Mouse (Mus musculus): ENCODE results near the gene Scarb1. TPM values are rescaled to one million over a fixed set of nuclear protein-coding genes. Genes with fewer than 3 reads are reported as not detected.

Scarb1 gene
- polyA plus RNA-seq, 1 experiment from 2014 or later, result 26.4 TPM

DNA sequence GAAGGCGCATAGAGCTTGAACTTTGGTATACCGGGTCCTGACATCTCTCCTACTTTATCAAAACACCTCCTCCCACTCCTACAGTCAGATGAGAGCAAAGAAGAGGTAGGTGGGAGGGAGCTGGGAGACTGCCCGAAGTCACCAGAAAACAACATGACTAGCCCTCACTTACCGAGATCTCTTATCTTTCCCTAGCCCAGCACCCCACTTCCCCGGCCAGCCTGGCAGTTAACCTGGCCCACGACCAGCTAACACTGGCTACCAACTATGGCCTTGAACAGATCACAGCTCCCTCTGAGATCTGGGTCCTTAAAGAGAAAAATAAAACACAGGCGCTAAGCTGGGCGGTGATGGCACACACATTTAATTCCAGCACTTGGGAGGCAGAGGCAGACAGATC is 14.5 kb downstream of the Scarb1 start:
- Histone ChIP-seq H3K36me3 (ENCODE audit: poor library complexity, severe bottlenecking) (0 out of 2 replicates have a peak, but pooled peaks cover 5% of the 10 kb centered on the region), H3K27me3 (no peaks in the 10 kb centered on the region), H3K27ac (no peak overlapping the region), H3K4me3 (no peak overlapping the region), H3K4me2 (no peak overlapping the region), H3K9ac (no peak overlapping the region), H3K4me1 (0 out of 2 replicates have a peak, but pooled peaks cover 3% of the 10 kb centered on the region), H3K9me3 (replicated peaks) (no peaks in the 10 kb centered on the region)
- no peak for ATAC-seq
- WGBS, result 94% methylated on average over 8 of the region's 8 CpGs

GRCm38 (mm10) chr5:125325931-125326330 is 15.0 kb downstream of the Scarb1 start:
- Histone ChIP-seq H3K27me3 (no peaks in the 10 kb centered on the region), H3K27ac (no peak overlapping the region), H3K4me2 (no peak overlapping the region), H3K9me3 (replicated peaks) (no peaks in the 10 kb centered on the region), H3K4me1 (no peaks in the 10 kb centered on the region), H3K4me3 (no peak overlapping the region), H3K36me3 (ENCODE audit: poor library complexity, severe bottlenecking) (0 out of 2 replicates have a peak, but pooled peaks cover 5% of the 10 kb centered on the region), H3K9ac (no peak overlapping the region)
- WGBS, result 82% methylated on average over 11 of the region's 11 CpGs
- ATAC-seq, result no peak

GRCm38 (mm10) chr5:125325285-125325684 is 15.6 kb downstream of the Scarb1 start:
- Histone ChIP-seq H3K4me1 (no peaks in the 10 kb centered on the region), H3K4me2 (no peak overlapping the region), H3K36me3 (ENCODE audit: poor library complexity, severe bottlenecking) (0 out of 2 replicates have a peak, but pooled peaks cover 5% of the 10 kb centered on the region), H3K27me3 (no peaks in the 10 kb centered on the region), H3K4me3 (no peak overlapping the region), H3K27ac (no peak overlapping the region), H3K9me3 (replicated peaks) (no peaks in the 10 kb centered on the region), H3K9ac (no peak overlapping the region)
- ATAC-seq, result no peak
- WGBS, result 81% methylated on average over 4 of the region's 4 CpGs

DNA sequence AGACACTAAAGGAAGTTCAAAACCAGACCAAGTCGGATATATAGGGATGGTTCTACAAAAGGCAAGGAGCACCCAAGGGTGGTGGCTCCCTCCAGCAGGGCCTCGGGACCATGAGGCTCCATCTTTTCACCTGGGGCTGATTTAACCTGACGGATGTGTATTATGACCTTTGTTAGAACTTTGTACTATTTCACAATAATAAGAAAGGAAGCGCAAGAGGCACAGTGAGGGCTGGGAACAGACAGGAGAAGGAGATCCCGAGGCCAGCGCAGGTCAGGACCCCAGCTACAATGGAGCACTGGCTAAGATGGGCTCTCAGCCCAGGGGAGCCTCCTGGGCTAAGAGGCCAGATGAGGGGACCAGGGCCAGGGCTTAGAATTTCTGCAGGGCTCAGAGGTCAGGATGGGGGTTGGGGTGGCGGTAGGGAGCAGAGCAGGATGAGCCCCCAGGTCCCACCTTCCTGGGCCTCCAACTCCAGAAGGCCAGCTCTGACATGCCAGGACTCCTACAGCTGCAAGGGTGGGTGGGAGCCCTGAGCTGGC is 16.9 kb downstream of the Scarb1 start:
- H3K9ac ChIP-seq, result no peak overlapping the region
- no peak overlapping the region for H3K4me3 ChIP-seq
- no peak overlapping the region for H3K27ac ChIP-seq
- WGBS, result 82% methylated on average over 7 of the region's 7 CpGs
- 0 out of 2 replicates have a peak, but pooled peaks cover 3% of the 10 kb centered on the region for H3K4me1 ChIP-seq
- no peaks in the 10 kb centered on the region for H3K27me3 ChIP-seq
- 0 out of 2 replicates have a peak, but pooled peaks cover 5% of the 10 kb centered on the region for H3K36me3 ChIP-seq (ENCODE audit: poor library complexity, severe bottlenecking)
- no peak overlapping the region for H3K4me2 ChIP-seq
- no peak for ATAC-seq
- H3K9me3 ChIP-seq (replicated peaks), result no peaks in the 10 kb centered on the region

DNA sequence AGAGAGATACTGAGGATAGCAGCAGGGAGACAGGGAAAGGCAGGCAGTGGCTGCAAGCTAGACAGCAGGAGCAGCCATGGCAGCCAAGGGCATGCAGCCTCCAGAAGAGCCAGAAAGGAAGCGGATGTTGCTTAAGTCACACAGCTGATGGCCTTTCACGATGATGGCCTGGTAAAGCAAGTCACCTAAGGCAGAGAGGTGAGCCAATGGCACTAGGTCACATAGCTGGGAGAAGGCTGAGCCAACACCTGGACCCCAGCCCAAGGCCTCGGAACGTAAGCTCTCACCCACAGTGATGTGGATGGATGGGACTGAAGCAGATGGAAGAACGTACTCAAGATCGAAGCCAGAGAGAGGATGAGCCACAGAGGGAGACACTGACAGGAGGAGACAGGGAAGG is 17.8 kb downstream of the Scarb1 start:
- no peak for ATAC-seq
- no peak overlapping the region for H3K9ac ChIP-seq
- WGBS, result 84% methylated on average over 6 of the region's 6 CpGs

GRCm38 (mm10) chr5:125321836-125322235 is 19.1 kb downstream of the Scarb1 start:
- H3K9me3 ChIP-seq (replicated peaks), result no peaks in the 10 kb centered on the region
- H3K4me3 ChIP-seq, result no peak overlapping the region
- 80% methylated on average over 3 of the region's 3 CpGs for WGBS
- 0 out of 2 replicates have a peak, but pooled peaks cover 5% of the 10 kb centered on the region for H3K36me3 ChIP-seq (ENCODE audit: poor library complexity, severe bottlenecking)
- ATAC-seq, result no peak
- H3K9ac ChIP-seq, result no peak overlapping the region
- H3K4me1 ChIP-seq, result 0 out of 2 replicates have a peak, but pooled peaks cover 3% of the 10 kb centered on the region
- no peak overlapping the region for H3K27ac ChIP-seq
- H3K4me2 ChIP-seq, result no peak overlapping the region
- no peaks in the 10 kb centered on the region for H3K27me3 ChIP-seq

More for the DNA sequence above, 17.8 kb downstream of the Scarb1 start:
- Histone ChIP-seq H3K36me3 (ENCODE audit: poor library complexity, severe bottlenecking) (0 out of 2 replicates have a peak, but pooled peaks cover 5% of the 10 kb centered on the region), H3K9me3 (replicated peaks) (no peaks in the 10 kb centered on the region), H3K27me3 (no peaks in the 10 kb centered on the region), H3K4me3 (no peak overlapping the region), H3K4me2 (no peak overlapping the region), H3K4me1 (0 out of 2 replicates have a peak, but pooled peaks cover 3% of the 10 kb centered on the region), H3K27ac (peak overlapping the region; percentile 8; the same call in 1 of the 2 replicates)

- H3K4me2 ChIP-seq, result no peak overlapping the region
- H3K4me3 ChIP-seq, result no peak overlapping the region
- WGBS, result 73% methylated on average over 16 of the region's 16 CpGs
- ATAC-seq, result no peak
- H3K27me3 ChIP-seq, result no peaks in the 10 kb centered on the region
- H3K36me3 ChIP-seq (ENCODE audit: poor library complexity, severe bottlenecking), result no peaks in the 10 kb centered on the region
- peak overlapping the region; percentile 44; the same call in 1 of the 2 replicates for H3K27ac ChIP-seq
- H3K4me1 ChIP-seq, result 0 out of 2 replicates have a peak, but pooled peaks cover 3% of the 10 kb centered on the region
- H3K9me3 ChIP-seq (replicated peaks), result no peaks in the 10 kb centered on the region
- H3K9ac ChIP-seq, result no peak overlapping the region
Observed at GRCm38 (mm10) chr5:125319057-125319800, 21.7 kb downstream of the Scarb1 start.

- 0 out of 2 replicates have a peak, but pooled peaks cover 3% of the 10 kb centered on the region for H3K4me1 ChIP-seq
- no peak overlapping the region for H3K9ac ChIP-seq
- H3K27ac ChIP-seq, result no peak overlapping the region
- no peaks in the 10 kb centered on the region for H3K36me3 ChIP-seq (ENCODE audit: poor library complexity, severe bottlenecking)
- H3K4me2 ChIP-seq, result no peak overlapping the region
- no peaks in the 10 kb centered on the region for H3K9me3 ChIP-seq (replicated peaks)
- H3K27me3 ChIP-seq, result no peaks in the 10 kb centered on the region
- H3K4me3 ChIP-seq, result no peak overlapping the region
- 96% methylated on average over 8 of the region's 8 CpGs for WGBS
- no peak for ATAC-seq
Observed at GRCm38 (mm10) chr5:125317953-125318352, 22.9 kb downstream of the Scarb1 start.

- Histone ChIP-seq H3K9me3 (replicated peaks) (no peaks in the 10 kb centered on the region), H3K4me2 (no peak overlapping the region), H3K9ac (no peak overlapping the region), H3K27ac (no peak overlapping the region), H3K27me3 (no peaks in the 10 kb centered on the region), H3K4me3 (no peak overlapping the region), H3K36me3 (ENCODE audit: poor library complexity, severe bottlenecking) (no peaks in the 10 kb centered on the region), H3K4me1 (0 out of 2 replicates have a peak, but pooled peaks cover 3% of the 10 kb centered on the region)
- ATAC-seq, result no peak
- 86% methylated on average over 7 of the region's 7 CpGs for WGBS
Observed at GRCm38 (mm10) chr5:125317296-125317695, 23.6 kb downstream of the Scarb1 start.

- ATAC-seq, result no peak
- H3K4me1 ChIP-seq, result 0 out of 2 replicates have a peak, but pooled peaks cover 3% of the 10 kb centered on the region
- 85% methylated on average over 2 of the region's 2 CpGs for whole genome bisulfite sequencing
Observed at GRCm38 (mm10) chr5:125316771-125317170, 24.1 kb downstream of the Scarb1 start.

GRCm38 (mm10) chr5:125315110-125315509 is 25.8 kb downstream of the Scarb1 start:
- H3K9ac ChIP-seq, result no peak overlapping the region
- no peak overlapping the region for H3K4me3 ChIP-seq
- 67% methylated on average over 1 of the region's 1 CpGs for WGBS
- no peak overlapping the region for H3K4me2 ChIP-seq
- no peaks in the 10 kb centered on the region for H3K9me3 ChIP-seq (replicated peaks)
- H3K27me3 ChIP-seq, result no peaks in the 10 kb centered on the region
- H3K36me3 ChIP-seq (ENCODE audit: poor library complexity, severe bottlenecking), result no peaks in the 10 kb centered on the region
- 0 out of 2 replicates have a peak, but pooled peaks cover 3% of the 10 kb centered on the region for H3K4me1 ChIP-seq
- ATAC-seq, result no peak
- H3K27ac ChIP-seq, result no peak overlapping the region

More at GRCm38 (mm10) chr5:125316771-125317170, 24.1 kb downstream of the Scarb1 start:
- Histone ChIP-seq H3K27ac (no peak overlapping the region), H3K4me3 (no peak overlapping the region), H3K9me3 (replicated peaks) (no peaks in the 10 kb centered on the region), H3K4me2 (no peak overlapping the region), H3K27me3 (no peaks in the 10 kb centered on the region), H3K36me3 (ENCODE audit: poor library complexity, severe bottlenecking) (no peaks in the 10 kb centered on the region), H3K9ac (no peak overlapping the region)

DNA sequence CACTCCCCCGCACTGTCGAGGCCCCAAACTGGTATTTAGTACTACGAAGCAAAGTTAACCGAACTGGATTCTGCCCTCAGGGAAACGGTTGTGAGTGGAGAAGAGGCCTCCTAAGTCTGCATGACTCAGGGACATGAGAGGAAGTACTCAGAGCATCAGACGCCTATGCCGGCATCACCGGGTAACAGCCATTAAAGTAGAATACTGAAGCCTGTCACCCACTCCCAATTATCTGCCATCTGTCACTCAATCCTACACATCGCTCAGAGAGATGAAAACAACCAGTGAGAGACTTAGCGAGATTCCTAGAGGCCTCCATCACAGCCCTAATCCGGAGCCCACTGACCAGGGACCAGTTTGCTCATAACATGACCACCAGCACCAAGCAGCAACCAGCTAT is 26.9 kb downstream of the Scarb1 start:
- no peak overlapping the region for H3K27ac ChIP-seq
- no peaks in the 10 kb centered on the region for H3K4me1 ChIP-seq
- no peaks in the 10 kb centered on the region for H3K36me3 ChIP-seq (ENCODE audit: poor library complexity, severe bottlenecking)
- 83% methylated on average over 11 of the region's 11 CpGs for WGBS
- H3K27me3 ChIP-seq, result no peaks in the 10 kb centered on the region
- H3K9me3 ChIP-seq (replicated peaks), result no peaks in the 10 kb centered on the region
- H3K4me3 ChIP-seq, result no peak overlapping the region
- H3K4me2 ChIP-seq, result no peak overlapping the region
- no peak overlapping the region for H3K9ac ChIP-seq
- no peak for ATAC-seq

All from forebrain, embryonic 13.5 days (tissue).